ENCODE assay signal across 8 mouse cellular contexts in the genomic region with DNA sequence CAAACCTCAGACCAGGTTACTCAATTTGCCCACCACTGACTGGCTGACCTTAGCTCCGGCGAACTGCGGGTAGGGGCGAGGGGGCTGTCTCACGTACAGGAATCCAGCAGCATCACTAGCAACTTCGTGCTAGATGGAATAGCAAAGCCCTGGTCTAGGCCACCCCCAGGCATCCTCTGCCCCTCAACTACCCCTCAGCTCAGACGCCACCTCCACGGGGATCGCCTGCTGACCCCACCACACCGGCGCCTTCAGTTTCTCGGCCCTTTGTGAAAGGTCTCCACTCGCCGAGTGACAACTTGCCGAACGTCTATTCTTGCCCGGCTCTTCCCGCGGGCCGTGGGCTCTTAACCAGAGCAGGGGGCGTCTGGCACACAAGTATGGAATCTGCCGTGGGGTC. TPM values are rescaled to one million over a fixed set of nuclear protein-coding genes. Genes with fewer than 3 reads are reported as not detected.
DNase-seq lines count a peak whose midpoint lies in the region; ATAC-seq and TF ChIP-seq lines count a peak whose summit lies in the region.

No protein-coding gene starts in this region.

- peak overlapping the region; percentile 85 for H3K4me2 ChIP-seq in hindbrain, embryonic 14.5 days (replicated peaks)
- H3K4me2 ChIP-seq in midbrain, embryonic 16.5 days (ENCODE audit: low read length), result peak overlapping the region; percentile 87

- WGBS in liver, adult 2 months, result 1% methylated on average over 22 of the region's 22 CpGs
- WGBS in hindbrain, embryonic 14.5 days, result under 1% methylated on average over 22 of the region's 22 CpGs
- under 1% methylated on average over 22 of the region's 22 CpGs for WGBS in midbrain, embryonic 16.5 days

- no peaks in the 10 kb centered on the region for H3K9me3 ChIP-seq in hindbrain, embryonic 14.5 days (ENCODE audit: control insufficient read depth, low read length)
- H3K9me3 ChIP-seq in midbrain, embryonic 16.5 days (replicated peaks; ENCODE audit: control insufficient read depth, low read length, poor library complexity, severe bottlenecking), result no peaks in the 10 kb centered on the region

- DNase-seq in liver, adult 2 months (ENCODE audit: extremely low read depth, low read depth, low spot score), result no peak
- no peak for DNase-seq in liver
- peak; percentile 10 for DNase-seq in embryo, embryonic 9.5 days (ENCODE audit: extremely low spot score)
- DNase-seq in hindbrain, embryonic 14.5 days (ENCODE audit: low spot score), result no peak
- DNase-seq in Muller cell, postnatal 12 days (ENCODE audit: inconsistent ontology term), result no peak
- no peak for DNase-seq in adrenal gland, adult 8-10 months
- no peak for DNase-seq in kidney, adult 11 months

- no peak for TF ChIP-seq POLR2A in liver, adult 2 months (IDR thresholded peaks at IDR 0.05; ENCODE audit: extremely low read depth, insufficient read depth, low read length)

- TF ChIP-seq CTCF in liver, adult 2 months (IDR thresholded peaks at IDR 0.05; ENCODE audit: low read depth, low read length), result no peak

- H3K4me3 ChIP-seq in liver, adult 2 months (ENCODE audit: insufficient read depth, low read depth, low read length), result peak overlapping the region; percentile 78
- H3K4me3 ChIP-seq in hindbrain, embryonic 14.5 days (replicated peaks; ENCODE audit: low read length), result peak overlapping the region; percentile 59
- peak overlapping the region; percentile 69 for H3K4me3 ChIP-seq in midbrain, embryonic 16.5 days (ENCODE audit: low read depth, low read length)

- peak overlapping the region; percentile 86 for H3K9ac ChIP-seq in liver, adult 2 months (ENCODE audit: low read depth, low read length)
- H3K9ac ChIP-seq in hindbrain, embryonic 14.5 days, result peak overlapping the region; percentile 71
- peak overlapping the region; percentile 81 for H3K9ac ChIP-seq in midbrain, embryonic 16.5 days (ENCODE audit: low read depth, low read length)

- peak overlapping the region; percentile 74 for H3K27ac ChIP-seq in liver, adult 2 months (replicated peaks; ENCODE audit: insufficient read depth, low read depth, low read length)
- peak overlapping the region; percentile 69 for H3K27ac ChIP-seq in hindbrain, embryonic 14.5 days
- H3K27ac ChIP-seq in midbrain, embryonic 16.5 days (ENCODE audit: low read length), result peak overlapping the region; percentile 82

- H3K27me3 ChIP-seq in liver, adult 2 months (ENCODE audit: control insufficient read depth, insufficient read depth, low read length), result no peaks in the 10 kb centered on the region
- no peaks in the 10 kb centered on the region for H3K27me3 ChIP-seq in hindbrain, embryonic 14.5 days (ENCODE audit: control insufficient read depth, insufficient read depth, low read length)
- H3K27me3 ChIP-seq in midbrain, embryonic 16.5 days (ENCODE audit: control insufficient read depth, insufficient read depth, low read depth, low read length), result no peaks in the 10 kb centered on the region

- peak; percentile 2; the same call in 1 of the 2 replicates for ATAC-seq in hindbrain, embryonic 14.5 days (ENCODE audit: low FRiP score)
- ATAC-seq in midbrain, embryonic 16.5 days, result no peak

- peaks cover 18% of the 10 kb centered on the region for H3K79me2 ChIP-seq in liver, adult 2 months (ENCODE audit: control insufficient read depth, insufficient read depth, low read length)

- no peaks in the 10 kb centered on the region for H3K36me3 ChIP-seq in liver, adult 2 months (ENCODE audit: control insufficient read depth, insufficient read depth, low read length)
- no peaks in the 10 kb centered on the region for H3K36me3 ChIP-seq in hindbrain, embryonic 14.5 days (replicated peaks; ENCODE audit: control insufficient read depth, insufficient read depth)
- no peaks in the 10 kb centered on the region for H3K36me3 ChIP-seq in midbrain, embryonic 16.5 days (ENCODE audit: control insufficient read depth, insufficient read depth, low read length)

- H3K4me1 ChIP-seq in liver, adult 2 months (ENCODE audit: control insufficient read depth, insufficient read depth, low read length), result peaks cover 13% of the 10 kb centered on the region
- H3K4me1 ChIP-seq in hindbrain, embryonic 14.5 days (replicated peaks; ENCODE audit: control insufficient read depth, insufficient read depth, low read length), result peaks cover 10% of the 10 kb centered on the region
- H3K4me1 ChIP-seq in midbrain, embryonic 16.5 days (ENCODE audit: control insufficient read depth, insufficient read depth, low read length), result peaks cover 13% of the 10 kb centered on the region

RNA-seq across cellular contexts. Expression of a gene that starts 0.6 kb away (rescaled TPM):
- total RNA-seq in liver, adult 2 months (2014; rRNA removed), result 99.8 and 108 TPM in 2 replicates
- 50.5 and 61.5 TPM in 2 replicates for polyA plus RNA-seq in liver, adult 2 months (2012; rRNA removed)
- polyA plus RNA-seq in hindbrain, embryonic 14.5 days (2014; fragmentation: Nextera tagmentation; extraction: Ambion mirVana), result 19.2 and 20.3 TPM in 2 replicates
- polyA plus RNA-seq in midbrain, embryonic 16.5 days (2015; fragmentation: Nextera tagmentation; extraction: Ambion mirVana), result 16.7 and 18.1 TPM in 2 replicates
- total RNA-seq in adrenal gland, adult 8-10 months (2022), result 10 to 100 TPM; 11.4 to 31.1 (median 21.4) TPM

RNA-seq across cellular contexts. Expression of a gene that starts 16.5 kb away (rescaled TPM):
- total RNA-seq in liver, adult 2 months (2014; rRNA removed), result not detected in 2 replicates
- polyA plus RNA-seq in liver, adult 2 months (2012; rRNA removed), result not detected in 2 replicates
- not detected in 2 replicates for polyA plus RNA-seq in hindbrain, embryonic 14.5 days (2014; fragmentation: Nextera tagmentation; extraction: Ambion mirVana)
- not detected in 2 replicates for polyA plus RNA-seq in midbrain, embryonic 16.5 days (2015; fragmentation: Nextera tagmentation; extraction: Ambion mirVana)
- total RNA-seq in adrenal gland, adult 8-10 months (2022), result not detected

RNA-seq across cellular contexts. Expression of a gene that starts 40.9 kb away (rescaled TPM):
- not detected in 2 replicates for total RNA-seq in liver, adult 2 months (2014; rRNA removed)
- polyA plus RNA-seq in liver, adult 2 months (2012; rRNA removed), result not detected in 2 replicates
- 0.13 TPM in 1 of 2 replicates, not detected in the other for polyA plus RNA-seq in hindbrain, embryonic 14.5 days (2014; fragmentation: Nextera tagmentation; extraction: Ambion mirVana)
- not detected in 2 replicates for polyA plus RNA-seq in midbrain, embryonic 16.5 days (2015; fragmentation: Nextera tagmentation; extraction: Ambion mirVana)
- total RNA-seq in adrenal gland, adult 8-10 months (2022), result not detected

RNA-seq across cellular contexts. Expression of a gene that starts 51.9 kb away (rescaled TPM):
- total RNA-seq in liver, adult 2 months (2014; rRNA removed), result 0.07 and 0.09 TPM in 2 replicates
- polyA plus RNA-seq in liver, adult 2 months (2012; rRNA removed), result 0.17 and 0.21 TPM in 2 replicates
- 0.13 and 0.31 TPM in 2 replicates for polyA plus RNA-seq in hindbrain, embryonic 14.5 days (2014; fragmentation: Nextera tagmentation; extraction: Ambion mirVana)
- polyA plus RNA-seq in midbrain, embryonic 16.5 days (2015; fragmentation: Nextera tagmentation; extraction: Ambion mirVana), result 0.11 and 0.13 TPM in 2 replicates
- total RNA-seq in adrenal gland, adult 8-10 months (2022), result under 1 TPM; 0.17 to 0.65 (median 0.46) TPM

RNA-seq across cellular contexts. Expression of a gene that starts 57.2 kb away (rescaled TPM):
- not detected in 2 replicates for total RNA-seq in liver, adult 2 months (2014; rRNA removed)
- not detected in 2 replicates for polyA plus RNA-seq in liver, adult 2 months (2012; rRNA removed)
- 0.32 TPM in 1 of 2 replicates, not detected in the other for polyA plus RNA-seq in hindbrain, embryonic 14.5 days (2014; fragmentation: Nextera tagmentation; extraction: Ambion mirVana)
- 0.24 and 0.51 TPM in 2 replicates for polyA plus RNA-seq in midbrain, embryonic 16.5 days (2015; fragmentation: Nextera tagmentation; extraction: Ambion mirVana)
- total RNA-seq in adrenal gland, adult 8-10 months (2022), result not detected
